ENCODE assay signal across 23 mouse cellular contexts in genomic region chr15:26834415-26834814, GRCm38 (mm10).
DNase-seq lines count a peak whose midpoint lies in the region; ATAC-seq lines count a peak whose summit lies in the region.
"Had no signal": no experiment of that assay in that cellular context is flagged by ENCODE, and none has a peak within 500 bp of the region (broad histone marks: within the 10 kb centered on the region; RNA-seq: fewer than 3 reads in every experiment).

No protein-coding gene starts in this region.

- no peaks in the 10 kb centered on the region for H3K9me3 ChIP-seq in heart, embryonic 14.5 days (ENCODE audit: control insufficient read depth, low read length)
- H3K9me3 ChIP-seq: embryonic facial prominence, embryonic 15.5 days; forebrain, embryonic 10.5 days; limb, embryonic 13.5 days; liver, embryonic 12.5 days had no signal

- H3K36me3 ChIP-seq in heart, embryonic 14.5 days (ENCODE audit: control insufficient read depth, insufficient read depth, low read length): no peaks in the 10 kb centered on the region
- H3K36me3 ChIP-seq: embryonic facial prominence, embryonic 15.5 days; forebrain, embryonic 10.5 days; limb, embryonic 13.5 days; liver, embryonic 12.5 days had no signal

- no peak overlapping the region for H3K9ac ChIP-seq in heart, embryonic 14.5 days (ENCODE audit: low read length)
- H3K9ac ChIP-seq: embryonic facial prominence, embryonic 15.5 days; forebrain, postnatal 0 days; hindbrain, embryonic 14.5 days; limb, embryonic 13.5 days; liver, embryonic 12.5 days had no signal

- peaks cover 0 to 9% of the 10 kb centered on the region in 2 experiments; a peak in 3 of 4 replicates for H3K4me1 ChIP-seq in heart, embryonic 14.5 days (ENCODE audit: control insufficient read depth in 2 of 2, insufficient read depth in 2 of 2, low read length in 2 of 2)
- H3K4me1 ChIP-seq: forebrain, embryonic 10.5 days; limb, embryonic 13.5 days; liver, embryonic 12.5 days had no signal

- DNase-seq in heart, adult 8-10 months (ENCODE audit: low spot score): peak; percentile 27
- no peak for DNase-seq in heart, postnatal 25 days (ENCODE audit: low spot score)
- DNase-seq in kidney, postnatal 10 days: peak; percentile 11
- no peak for DNase-seq in kidney, adult 11 months
- DNase-seq in retina, postnatal 1 day: no peak
- no peak for DNase-seq in gastrocnemius, postnatal 25 days
- DNase-seq: cerebellum, adult 11 months; cerebellum, adult 9-11 months; forebrain, postnatal 0 days; gastrocnemius, postnatal 14 days; lung, adult 18-20 months; lung, postnatal 10 days; right cerebral cortex, adult 18-20 months; right cerebral cortex, postnatal 4 days; thymus, postnatal 25 days had no signal

- intact Hi-C loops in heart, postnatal 25 days (cut with DNase I): no loop called here

- WGBS in heart, embryonic 14.5 days: 43% methylated on average over 5 of the region's 5 CpGs

- H3K4me3 ChIP-seq in heart, embryonic 14.5 days (ENCODE audit: control insufficient read depth in 1 of 2, insufficient read depth in 1 of 2, low read depth in 1 of 2, low read length in 2 of 2): no peak overlapping the region
- H3K4me3 ChIP-seq: embryonic facial prominence, embryonic 15.5 days; forebrain, embryonic 10.5 days; limb, embryonic 13.5 days; liver, embryonic 12.5 days had no signal

- H3K4me2 ChIP-seq in heart, embryonic 14.5 days (ENCODE audit: low read length): no peak overlapping the region
- H3K4me2 ChIP-seq: embryonic facial prominence, embryonic 15.5 days; hindbrain, embryonic 14.5 days; limb, embryonic 13.5 days; liver, embryonic 12.5 days; midbrain, embryonic 11.5 days had no signal

- 0 out of 4 replicates have a peak overlapping the region, but pooled peaks of 1 of the 2 experiments have one; percentile 7 for H3K27ac ChIP-seq in heart, embryonic 14.5 days (replicated peaks in 1 of 2; ENCODE audit: control insufficient read depth in 1 of 2, insufficient read depth in 1 of 2, low read depth in 2 of 2, low read length in 2 of 2)
- H3K27ac ChIP-seq: embryonic facial prominence, embryonic 15.5 days; forebrain, embryonic 10.5 days; hindbrain, embryonic 14.5 days; limb, embryonic 13.5 days; liver, embryonic 12.5 days had no signal

- ATAC-seq in heart, embryonic 14.5 days (ENCODE audit: insufficient number of reproducible peaks, insufficient read depth, low FRiP score, low read depth): 0 out of 2 replicates have a peak, but pooled peaks have one; percentile 54
- ATAC-seq: forebrain, postnatal 0 days; inflammation-experienced regulatory T-cells, adult 6 months; liver, embryonic 12.5 days had no signal

- H3K27me3 ChIP-seq in heart, embryonic 14.5 days (ENCODE audit: control insufficient read depth, insufficient read depth, low read length): no peaks in the 10 kb centered on the region
- H3K27me3 ChIP-seq: embryonic facial prominence, embryonic 15.5 days; limb, embryonic 13.5 days; liver, embryonic 12.5 days had no signal

Comparison
In these comparisons a context has a peak if more than half of its experiments do, and no peak if none do; other contexts are left out.
1. DNase-seq: peak in heart, adult 8-10 months (single experiment) and kidney, postnatal 10 days (single experiment); none in heart, postnatal 25 days (single experiment), kidney, adult 11 months (single experiment), retina, postnatal 1 day (single experiment) and gastrocnemius, postnatal 25 days (single experiment).